ENCODE assay signal across 28 mouse cellular contexts in genomic region chr17:47936591-47936990, GRCm38 (mm10).
"Had no signal": no experiment of that assay in that cellular context is flagged by ENCODE, and none has a peak within 500 bp of the region (broad histone marks: within the 10 kb centered on the region; RNA-seq: fewer than 3 reads in every experiment).

No protein-coding gene starts in this region.

- H3K4me2 ChIP-seq: embryonic facial prominence, embryonic 12.5 days; embryonic facial prominence, embryonic 13.5 days; embryonic facial prominence, embryonic 15.5 days; forebrain, embryonic 12.5 days; forebrain, embryonic 13.5 days; forebrain, embryonic 15.5 days had no signal

- H3K27me3 ChIP-seq: embryonic facial prominence, embryonic 12.5 days; embryonic facial prominence, embryonic 13.5 days; embryonic facial prominence, embryonic 15.5 days; forebrain, embryonic 15.5 days had no signal

- ATAC-seq: forebrain, embryonic 13.5 days; forebrain, embryonic 14.5 days; forebrain, embryonic 15.5 days; forebrain, embryonic 16.5 days; forebrain, postnatal 0 days had no signal

- H3K4me1 ChIP-seq: forebrain, embryonic 13.5 days; forebrain, embryonic 15.5 days had no signal

- H3K27ac ChIP-seq: embryonic facial prominence, embryonic 10.5 days; embryonic facial prominence, embryonic 12.5 days; embryonic facial prominence, embryonic 13.5 days; embryonic facial prominence, embryonic 15.5 days; forebrain, embryonic 10.5 days; forebrain, embryonic 12.5 days; forebrain, embryonic 13.5 days; forebrain, embryonic 15.5 days; gastrocnemius, adult 2 months; heart, adult 2 months had no signal

- H3K4me3 ChIP-seq: embryonic facial prominence, embryonic 10.5 days; embryonic facial prominence, embryonic 12.5 days; embryonic facial prominence, embryonic 13.5 days; embryonic facial prominence, embryonic 15.5 days; erythroblast, embryonic 14.5 days; forebrain, embryonic 10.5 days; forebrain, embryonic 12.5 days; forebrain, embryonic 13.5 days; forebrain, embryonic 15.5 days; gastrocnemius, adult 2 months; heart, adult 2 months had no signal

- H3K9me3 ChIP-seq: embryonic facial prominence, embryonic 10.5 days; embryonic facial prominence, embryonic 12.5 days; embryonic facial prominence, embryonic 13.5 days; embryonic facial prominence, embryonic 15.5 days; forebrain, embryonic 12.5 days; forebrain, embryonic 13.5 days; forebrain, embryonic 15.5 days had no signal

- DNase-seq: cerebellum, adult 8-10 months; cerebellum, adult 9-10 months; cerebellum, adult 9-11 months; cerebellum, postnatal 10 days; cerebellum, postnatal 14 days; cerebellum, postnatal 25 days; cerebellum, postnatal 36 days; embryo, embryonic 11 days; forebrain, postnatal 0 days; gastrocnemius, adult 2 months; gastrocnemius, postnatal 10 days; gastrocnemius, postnatal 14 days; gastrocnemius, postnatal 25 days; gastrocnemius, postnatal 36 days; heart, adult 11 months; heart, adult 18-20 months; heart, adult 2 months had no signal

- H3K9ac ChIP-seq: embryonic facial prominence, embryonic 12.5 days; embryonic facial prominence, embryonic 13.5 days; embryonic facial prominence, embryonic 15.5 days; forebrain, embryonic 12.5 days; forebrain, embryonic 13.5 days; forebrain, embryonic 15.5 days; forebrain, postnatal 0 days had no signal

- H3K36me3 ChIP-seq: embryonic facial prominence, embryonic 10.5 days; embryonic facial prominence, embryonic 12.5 days; embryonic facial prominence, embryonic 13.5 days; embryonic facial prominence, embryonic 15.5 days; forebrain, embryonic 10.5 days; forebrain, embryonic 12.5 days; forebrain, embryonic 15.5 days had no signal
